Mouse (Mus musculus) NIH3T3 (cell line): Measurements from ENCODE around the gene Dmac2.

ENCODE experiments used
- DNase-seq: peaks from one replicate; pipeline ENCODE4 v3.0.0-alpha.2; 2012; ENCODE audit warnings: low read depth

Dmac2 gene

GRCm38 (mm10) chr7:25617376-25618160, 1.6 kb upstream of the Dmac2 start:
- DNase-seq = no peak

DNA sequence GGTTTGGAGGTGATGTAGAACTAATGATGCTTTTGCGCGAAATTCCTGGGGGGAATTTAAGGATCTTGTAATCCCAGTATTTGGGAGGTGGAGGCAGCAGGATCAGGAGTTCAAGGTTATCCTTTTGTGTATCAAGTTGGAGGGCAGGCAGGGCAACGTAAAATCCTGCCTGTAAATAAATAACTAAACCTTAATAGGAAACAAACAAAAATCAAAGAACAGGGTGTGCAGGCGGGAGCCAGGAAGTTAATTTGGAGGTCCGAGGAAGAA, 443 bp downstream of the Dmac2 start:
- DNase-seq = no peak

DNA sequence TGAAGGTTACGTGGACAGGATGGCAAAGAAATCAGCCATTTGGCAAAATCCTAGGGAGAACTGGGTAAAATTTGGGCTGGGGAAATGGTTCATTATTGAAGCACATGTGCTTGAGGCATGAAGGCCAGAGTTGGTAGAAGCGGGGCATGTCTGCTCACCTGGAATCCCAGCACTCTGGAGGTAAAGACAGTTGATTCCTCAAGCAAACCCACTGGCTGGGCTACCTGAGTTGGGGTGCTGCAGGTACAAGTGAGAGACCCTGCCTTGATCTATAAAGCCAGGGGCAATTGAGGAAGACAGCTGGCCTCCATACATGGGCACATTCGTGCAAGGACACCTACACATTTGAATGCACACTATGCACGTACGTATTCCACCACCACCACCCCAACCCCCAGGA, 887 bp downstream of the Dmac2 start:
- no peak for DNase-seq

DNA sequence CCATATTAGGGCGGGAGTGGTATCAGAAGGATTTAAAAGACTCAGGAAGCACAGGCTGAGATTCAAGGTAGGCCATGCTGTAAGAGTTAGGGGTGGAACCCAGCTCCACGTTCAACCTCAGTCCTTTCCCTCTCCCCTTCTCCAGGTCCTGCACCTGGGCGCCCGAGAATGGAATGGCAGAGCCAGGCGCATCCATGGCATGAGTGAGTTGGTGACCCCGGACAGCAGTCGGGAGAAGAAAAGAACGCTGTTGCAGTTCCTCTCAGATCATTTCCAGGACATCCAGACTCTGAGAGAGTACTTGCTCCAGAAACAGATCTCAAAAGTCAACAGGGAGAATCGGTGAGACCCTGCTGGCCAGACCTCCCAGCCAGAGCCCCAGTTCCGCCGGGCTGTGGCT, 1.5 kb downstream of the Dmac2 start:
- DNase-seq = no peak

GRCm38 (mm10) chr7:25623857-25624370, 4.7 kb downstream of the Dmac2 start:
- no peak for DNase-seq

DNA sequence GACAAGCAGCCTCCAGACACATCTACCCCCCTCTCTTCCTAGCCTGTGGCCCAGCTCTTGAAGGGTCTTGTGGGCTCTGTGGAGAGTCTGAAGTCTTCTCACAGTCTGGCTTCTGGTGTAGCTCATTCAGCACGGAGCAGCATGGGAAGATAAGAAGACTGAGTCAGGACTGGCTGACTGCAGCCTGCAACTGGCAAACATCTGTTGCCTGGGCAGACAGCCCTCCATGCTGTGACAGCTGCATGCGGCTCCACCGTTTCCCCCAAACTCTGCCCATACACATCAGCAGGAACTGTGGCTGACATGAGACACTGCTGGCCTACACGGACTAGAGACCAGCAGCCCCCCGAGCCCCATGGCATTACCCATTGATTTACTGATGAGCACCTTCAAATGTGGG, 5.6 kb downstream of the Dmac2 start:
- no peak for DNase-seq

- peak; percentile 49 for DNase-seq
These were observed 6.5 kb downstream of the Dmac2 start for GRCm38 (mm10) chr7:25625594-25626250.

DNA sequence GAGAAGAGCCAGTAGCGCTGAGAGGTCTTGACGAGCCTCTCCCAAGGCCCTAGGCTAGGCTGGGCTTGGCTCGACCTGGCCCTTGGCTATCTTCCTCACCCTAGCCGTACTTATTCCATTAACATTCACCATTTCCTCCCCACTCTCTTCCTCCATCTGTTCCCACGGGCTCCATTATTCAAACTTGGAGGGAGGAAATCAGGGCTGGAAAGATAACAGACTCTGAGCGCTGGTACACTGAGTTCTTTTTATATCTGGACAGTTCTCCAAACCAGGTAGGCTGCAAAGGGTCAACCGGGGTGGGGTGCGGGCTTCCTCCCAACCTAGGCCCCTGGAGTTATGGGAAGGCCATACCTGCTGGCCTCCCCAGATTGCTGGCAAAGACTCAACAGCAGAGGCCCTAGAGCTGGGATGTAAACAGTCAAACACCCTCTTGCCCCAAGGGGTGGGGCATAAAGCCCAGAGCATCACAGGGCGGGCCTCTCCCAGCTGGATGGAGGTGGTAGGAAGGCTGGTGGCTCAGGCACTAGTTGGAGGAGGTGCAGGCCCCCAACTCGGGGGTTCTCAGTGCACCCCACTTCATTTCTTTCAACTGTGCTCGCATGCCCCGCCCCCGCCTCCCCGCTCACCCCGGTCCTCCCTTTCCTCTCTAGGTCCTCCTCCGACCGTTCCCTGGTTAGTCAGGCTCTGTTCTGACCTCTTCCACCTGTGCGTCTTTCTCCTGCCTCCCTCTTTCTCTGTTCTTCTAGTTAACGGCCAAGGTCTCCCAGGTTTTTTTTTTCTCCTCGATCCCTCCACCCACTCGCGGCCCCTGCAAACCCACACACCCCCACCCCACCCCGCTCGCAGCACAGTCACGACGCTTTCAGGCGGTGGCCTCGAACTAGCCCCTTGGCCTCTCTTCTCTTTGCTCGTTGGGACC, 7.6 kb downstream of the Dmac2 start, which contains the start of gene B3gnt8:
B3gnt8 (plus strand) TSS at position 146 of the 922 bp plus-strand sequence.
- peak; percentile 11 for DNase-seq

GRCm38 (mm10) chr7:25627431-25628322, 8.5 kb downstream of the Dmac2 start:
- DNase-seq = no peak

- DNase-seq = no peak
These were observed 9.1 kb downstream of the Dmac2 start for GRCm38 (mm10) chr7:25628323-25628620.

DNA sequence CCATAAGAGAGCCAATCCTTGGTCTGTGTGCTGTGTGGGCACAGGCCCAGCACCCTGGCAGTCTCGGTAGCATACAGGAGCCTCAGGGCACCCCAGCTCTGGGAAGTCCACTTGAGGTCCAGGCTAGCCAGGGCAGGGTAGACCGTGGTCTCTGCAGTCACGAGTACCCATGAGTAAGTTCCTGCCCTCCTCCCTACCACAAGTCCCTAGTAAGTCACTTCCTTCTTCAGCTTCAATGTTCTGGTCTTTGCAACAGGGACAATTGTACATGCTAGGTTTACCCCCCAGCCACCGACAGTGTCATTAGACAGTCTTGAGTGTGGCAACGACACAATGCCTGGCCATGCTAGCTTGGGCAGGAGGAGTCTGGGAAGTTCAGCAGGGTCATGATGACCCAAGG, 13.5 kb downstream of the Dmac2 start:
- DNase-seq = no peak

GRCm38 (mm10) chr7:25636373-25636772, 17.2 kb downstream of the Dmac2 start:
- no peak for DNase-seq

DNA sequence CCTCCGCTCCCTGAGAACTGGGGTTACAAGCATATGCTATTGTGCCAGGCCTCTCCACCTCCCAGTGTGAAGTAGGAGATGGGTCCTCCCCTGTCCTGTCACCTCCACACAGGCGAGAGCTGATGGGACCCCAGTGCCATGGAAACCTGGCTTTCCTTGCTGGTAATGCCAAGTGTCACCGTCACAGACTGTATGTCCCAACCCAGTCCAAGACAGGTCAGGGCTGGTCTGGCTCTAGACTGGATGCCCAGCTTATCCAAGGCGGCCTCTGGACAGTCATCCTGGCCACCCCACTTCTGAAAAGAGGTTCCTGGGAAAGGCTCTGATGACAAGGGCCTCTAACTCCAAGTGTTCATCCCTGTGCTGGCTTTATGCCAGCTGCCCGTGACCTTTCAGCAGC, 17.9 kb downstream of the Dmac2 start:
- no peak for DNase-seq

DNA sequence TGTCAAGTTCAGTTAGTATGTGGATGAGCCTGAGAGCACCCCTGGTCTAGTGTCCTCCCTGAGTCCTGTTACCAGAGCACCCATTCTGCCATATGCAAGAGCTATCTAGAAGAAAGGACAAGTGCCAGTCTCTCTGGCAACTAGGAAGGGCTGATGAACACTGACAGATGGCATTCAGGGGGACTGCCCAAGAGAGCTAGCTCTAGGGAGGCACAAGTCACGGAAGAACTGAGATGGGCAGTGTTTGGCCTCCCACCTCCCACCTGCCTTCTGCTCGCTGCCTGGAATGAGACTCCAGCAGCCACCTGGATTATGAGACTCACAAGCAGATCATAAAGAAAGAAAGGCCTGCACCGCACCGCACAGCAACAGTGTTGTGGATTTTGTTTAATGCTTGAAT, 20.5 kb downstream of the Dmac2 start:
- no peak for DNase-seq

DNA sequence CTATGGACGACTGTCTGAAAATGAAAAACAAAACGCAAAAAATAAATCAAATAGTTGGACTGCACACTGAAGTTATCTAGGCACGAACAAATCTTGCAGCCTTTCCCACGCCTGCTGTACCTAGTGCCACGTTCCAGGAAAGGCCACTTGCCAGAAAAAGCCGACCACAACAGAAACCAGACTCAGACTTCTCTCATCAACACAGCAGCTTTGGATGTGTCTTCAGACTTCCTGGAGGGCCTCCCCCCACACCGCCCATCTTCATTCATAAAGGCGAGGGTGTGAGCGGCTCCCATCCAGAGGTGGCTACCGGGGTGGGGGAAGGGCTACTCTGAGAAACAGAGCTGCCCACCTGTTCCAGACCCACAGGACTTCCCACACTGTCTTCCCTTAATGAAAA, 24.9 kb downstream of the Dmac2 start:
- DNase-seq = no peak

GRCm38 (mm10) chr7:25644631-25645030, 25.4 kb downstream of the Dmac2 start:
- DNase-seq = peak; percentile 31

- no peak for DNase-seq
These were observed 25.9 kb downstream of the Dmac2 start for GRCm38 (mm10) chr7:25645074-25645473.

DNA sequence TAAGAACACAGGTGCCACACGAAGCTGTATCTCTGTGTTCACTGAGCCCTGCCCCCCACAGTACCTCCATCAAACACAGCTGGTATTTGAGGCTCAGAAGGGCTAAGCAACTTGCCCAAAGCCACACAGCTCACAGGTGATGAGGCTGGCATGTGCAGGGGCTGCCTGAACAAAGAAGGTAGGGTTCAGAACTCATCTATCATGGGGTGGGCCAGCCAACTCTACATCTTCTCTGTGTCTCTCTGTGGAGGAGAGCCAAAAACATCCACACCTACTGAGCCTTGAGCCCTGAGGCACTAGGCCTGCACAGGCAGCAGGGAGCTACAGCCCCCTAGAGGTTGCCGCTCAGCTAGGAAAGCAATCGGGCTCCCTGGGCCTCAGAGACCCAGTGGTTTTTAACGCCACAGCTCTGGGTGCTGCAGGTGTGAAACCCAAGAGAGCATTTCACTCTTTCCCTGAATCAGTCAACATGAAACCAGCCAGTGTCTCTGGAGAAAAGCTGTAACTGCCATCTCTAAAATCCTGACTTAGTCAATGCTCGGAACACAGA, 28.4 kb downstream of the Dmac2 start:
- peak; percentile 9 for DNase-seq

DNA sequence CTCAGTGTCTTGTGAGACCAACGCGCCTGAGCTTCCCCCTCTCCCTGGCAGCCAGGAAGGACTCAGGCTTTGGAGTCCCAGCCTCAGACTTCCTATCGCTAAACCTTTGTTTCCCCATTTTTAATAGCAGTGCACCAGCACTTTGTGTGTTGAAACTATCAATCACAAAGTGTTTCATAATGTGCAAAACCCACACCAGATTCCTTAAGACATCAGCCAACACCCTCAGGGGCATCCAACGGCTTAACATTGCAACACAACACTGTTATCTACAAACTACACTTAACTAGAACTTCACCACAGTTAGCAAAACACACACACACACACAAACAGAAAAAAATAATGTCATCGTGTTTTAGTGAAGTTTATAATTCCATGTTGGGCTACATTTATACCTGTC, 30.6 kb downstream of the Dmac2 start:
- peak; percentile 48 for DNase-seq

GRCm38 (mm10) chr7:25651281-25651680, 32.1 kb downstream of the Dmac2 start:
- no peak for DNase-seq

GRCm38 (mm10) chr7:25652244-25652759, 33.1 kb downstream of the Dmac2 start:
- DNase-seq = no peak
